Mouse (Mus musculus): ENCODE measurements around the gene Ambra1.

The Ambra1 gene

DNA sequence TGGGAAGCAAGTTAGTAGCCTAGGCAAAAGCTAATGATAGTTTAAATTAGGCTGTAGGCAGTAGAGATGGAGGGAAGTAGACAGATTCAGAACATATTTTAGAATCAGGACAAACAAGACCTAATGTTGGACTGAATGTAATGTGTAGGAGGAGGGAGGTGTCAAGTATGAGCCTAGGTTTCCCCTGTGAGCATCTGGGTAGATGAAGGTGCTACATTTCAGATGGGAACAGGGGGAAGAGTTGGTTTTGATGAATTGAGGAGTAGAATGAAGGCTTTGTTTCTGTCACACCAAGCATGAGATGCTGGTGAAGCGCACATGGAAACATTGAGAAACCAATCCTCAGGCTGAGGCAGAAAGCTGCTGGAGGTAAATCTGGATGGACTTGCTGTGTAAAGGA is 9.7 kb downstream of the Ambra1 start:
- no peak for DNase-seq

- no peak for DNase-seq
These were observed 14.8 kb downstream of the Ambra1 start for GRCm38 (mm10) chr2:91744686-91745085.

GRCm38 (mm10) chr2:91749811-91750261 is 19.9 kb downstream of the Ambra1 start:
- DNase-seq: peak; percentile 77

GRCm38 (mm10) chr2:91771921-91772705 is 42.2 kb downstream of the Ambra1 start:
- DNase-seq: no peak

- DNase-seq: no peak
These were observed 43.4 kb downstream of the Ambra1 start for GRCm38 (mm10) chr2:91773309-91773708.

DNA sequence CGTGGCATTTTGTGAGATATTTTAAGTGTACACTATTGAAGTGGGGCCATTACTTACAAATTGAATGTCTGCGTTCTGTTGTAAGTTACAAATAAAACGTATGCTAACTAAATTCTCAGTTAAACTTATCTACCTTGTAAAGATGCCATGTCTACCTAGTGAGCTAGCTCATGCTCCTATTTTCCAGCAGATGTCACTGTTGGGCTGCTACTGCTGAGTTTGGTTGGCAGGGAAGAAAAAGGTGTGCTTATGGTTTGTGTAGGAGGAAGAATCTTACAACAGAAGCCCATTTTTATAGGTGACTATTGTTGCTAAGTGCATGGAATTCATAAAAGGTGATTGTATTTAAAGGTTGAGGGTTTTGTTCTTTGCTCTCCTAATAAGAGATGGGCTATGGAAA is 49.2 kb downstream of the Ambra1 start:
- DNase-seq: peak; percentile 17 to 49

- no peak for DNase-seq
These were observed 61.7 kb downstream of the Ambra1 start for GRCm38 (mm10) chr2:91791621-91792020.

- DNase-seq: peak; percentile 24 to 28
These were observed 62.4 kb downstream of the Ambra1 start for GRCm38 (mm10) chr2:91792346-91792745.

DNA sequence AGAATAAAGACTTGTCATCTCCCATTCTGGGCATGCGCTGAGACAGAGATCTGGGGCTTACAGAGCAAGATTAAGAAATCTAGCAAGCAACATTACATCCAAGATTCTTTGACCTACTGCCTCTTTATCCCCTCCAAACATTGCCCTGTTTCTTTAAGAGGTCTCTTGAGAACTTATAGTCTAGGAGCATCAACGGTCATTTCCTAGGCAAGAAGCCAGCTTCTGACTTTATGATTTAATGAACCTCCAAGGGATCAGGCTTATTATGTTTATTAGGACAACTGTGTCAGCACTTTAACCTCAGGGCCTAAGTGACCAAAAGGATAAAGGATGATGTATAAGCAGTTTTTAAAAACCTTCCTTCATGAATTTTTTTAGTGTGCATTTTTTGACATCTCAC is 64.5 kb downstream of the Ambra1 start:
- DNase-seq: peak in 1 of 2 experiments; percentile 44

DNA sequence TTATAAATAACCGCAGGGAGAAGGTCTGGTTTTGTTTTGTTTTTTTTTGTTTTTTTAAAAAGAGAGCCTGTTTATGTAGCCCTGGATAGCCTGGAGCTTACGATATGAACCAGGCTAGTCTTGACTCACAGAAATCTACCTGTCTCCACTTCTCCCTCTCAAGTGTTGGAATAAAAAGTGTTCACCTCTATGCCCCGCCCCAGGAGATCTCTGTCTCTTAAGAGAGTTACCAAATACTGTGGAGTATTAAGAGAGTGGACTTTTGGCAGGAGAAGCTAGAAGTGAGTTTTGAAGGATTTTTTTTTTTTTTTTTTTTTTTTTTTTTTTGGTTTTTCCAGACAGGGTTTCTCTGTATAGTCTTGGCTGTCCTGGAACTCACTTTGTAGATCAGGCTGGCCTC is 65.2 kb downstream of the Ambra1 start:
- DNase-seq: no peak

- peak; percentile 63 to 81 for DNase-seq
These were observed 81.5 kb downstream of the Ambra1 start for GRCm38 (mm10) chr2:91811433-91811832.

DNA sequence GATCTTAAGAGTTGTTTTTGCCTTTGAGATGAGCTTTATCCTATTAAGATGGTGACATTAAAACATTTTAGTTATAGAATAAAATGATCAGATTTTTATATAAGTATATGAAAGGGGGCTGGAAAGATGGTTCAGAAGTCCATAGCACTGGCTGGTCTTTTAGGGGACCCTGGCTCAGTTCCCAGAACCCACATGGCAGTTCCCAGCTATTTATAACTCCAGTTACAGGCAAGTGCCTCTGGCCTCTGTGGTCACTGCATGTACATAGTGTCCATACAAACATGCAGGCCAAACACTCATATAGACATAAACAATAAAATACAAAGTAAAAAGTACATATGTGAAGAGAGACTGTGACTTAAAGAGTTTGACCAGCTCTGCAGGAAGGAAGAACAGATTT is 86.8 kb downstream of the Ambra1 start:
- no peak for DNase-seq

GRCm38 (mm10) chr2:91832227-91832626 is 102.3 kb downstream of the Ambra1 start:
- peak; percentile 54 to 83 for DNase-seq

GRCm38 (mm10) chr2:91834272-91834671 is 104.3 kb downstream of the Ambra1 start:
- no peak for DNase-seq

- DNase-seq: peak in 1 of 2 experiments; percentile 12
These were observed 105.1 kb downstream of the Ambra1 start for GRCm38 (mm10) chr2:91835031-91835430.

DNA sequence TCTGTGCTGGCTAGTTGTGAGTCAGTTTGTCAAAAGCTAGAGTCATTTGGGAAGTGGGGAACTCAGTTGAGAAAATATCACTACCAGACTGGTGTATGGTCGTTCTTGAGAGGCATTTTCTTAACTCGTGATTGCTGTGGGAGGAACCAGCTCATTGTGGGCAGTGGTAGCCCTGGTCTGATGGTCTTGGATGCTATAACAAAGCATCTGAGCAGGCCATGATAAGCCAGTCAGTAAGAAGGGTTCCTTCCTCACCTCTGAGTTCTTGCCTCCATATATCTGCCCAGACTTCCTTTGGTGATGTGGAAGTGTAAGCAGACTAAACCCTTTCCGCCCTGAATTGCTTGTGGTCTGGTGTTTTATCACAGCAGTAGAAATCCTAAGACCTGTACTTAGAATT is 105.7 kb downstream of the Ambra1 start:
- DNase-seq: no peak

DNA sequence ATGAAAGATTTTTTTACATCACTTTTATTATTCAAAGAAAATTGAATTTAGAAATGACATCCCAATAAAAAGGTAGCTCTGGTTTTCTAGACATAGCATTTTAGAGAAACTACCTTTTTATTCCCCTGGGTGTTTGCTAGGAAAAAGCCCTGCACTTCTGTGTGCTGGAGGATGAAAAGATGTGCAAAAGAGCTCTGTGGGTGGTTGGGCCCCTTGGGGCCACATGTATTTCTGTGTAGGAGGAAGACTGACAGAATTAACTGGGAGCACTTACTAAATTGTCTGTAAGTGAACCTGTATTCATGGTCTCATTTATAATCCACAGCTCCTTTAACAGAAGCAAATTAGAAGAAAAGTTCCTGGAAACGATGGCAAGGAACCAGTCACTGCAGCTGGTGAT is 114.2 kb downstream of the Ambra1 start:
- DNase-seq: no peak

DNA sequence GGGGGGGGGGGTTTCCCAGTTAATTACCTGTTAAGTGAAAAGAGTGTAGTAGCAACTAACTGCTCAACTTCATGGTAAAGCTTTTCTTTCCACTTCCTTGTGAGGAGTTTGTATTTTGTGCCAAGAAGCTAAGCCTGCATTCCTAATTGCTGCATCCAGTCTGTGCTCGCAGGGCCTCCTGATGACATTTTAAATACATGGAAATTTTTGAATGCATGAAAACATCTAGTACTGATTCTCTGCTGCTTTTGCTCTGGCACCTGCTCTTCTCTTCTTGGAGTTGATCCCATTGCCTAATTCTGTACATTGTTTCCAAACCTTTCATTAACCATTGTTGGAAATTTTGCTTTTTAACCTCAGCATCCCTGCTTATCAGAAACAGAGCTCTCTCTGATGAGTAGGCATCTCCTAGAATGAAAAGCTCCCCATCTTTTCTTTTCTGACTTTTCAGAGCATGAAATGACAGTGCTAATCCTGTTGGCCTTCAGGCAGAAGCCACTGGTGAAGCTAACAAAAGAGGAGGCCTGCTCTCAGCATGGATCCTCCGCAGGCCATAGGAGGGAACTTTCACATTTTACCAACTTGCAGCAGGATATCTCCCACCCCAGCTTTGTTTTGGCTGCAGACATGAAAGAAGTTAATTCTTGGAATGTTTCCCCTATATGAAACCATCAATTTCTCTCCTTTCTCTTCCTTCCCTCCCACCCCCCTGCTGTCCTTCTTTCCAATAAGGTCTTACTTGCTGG is 122.7 kb downstream of the Ambra1 start:
- DNase-seq: no peak

DNA sequence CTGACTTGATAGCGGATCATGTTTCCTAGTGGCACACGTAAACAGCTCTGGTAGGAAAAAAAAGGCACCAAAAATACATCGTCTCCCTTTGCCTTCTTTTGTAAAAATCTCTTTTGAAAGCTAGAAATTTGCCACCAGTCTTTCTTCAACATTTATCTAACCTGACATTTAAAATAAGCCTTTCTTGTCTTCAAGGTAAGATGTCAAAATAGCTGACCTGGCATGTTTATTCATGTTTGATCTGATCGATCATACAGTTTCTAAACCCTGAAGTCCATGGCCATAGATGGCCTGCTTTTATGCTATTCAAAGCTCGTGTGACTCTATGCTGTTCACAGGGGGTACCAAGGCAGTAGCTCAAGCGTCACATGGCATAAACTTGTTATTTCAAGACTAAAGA is 124.6 kb downstream of the Ambra1 start:
- no peak for DNase-seq

GRCm38 (mm10) chr2:91856958-91857357 is 127.0 kb downstream of the Ambra1 start:
- DNase-seq: no peak

DNA sequence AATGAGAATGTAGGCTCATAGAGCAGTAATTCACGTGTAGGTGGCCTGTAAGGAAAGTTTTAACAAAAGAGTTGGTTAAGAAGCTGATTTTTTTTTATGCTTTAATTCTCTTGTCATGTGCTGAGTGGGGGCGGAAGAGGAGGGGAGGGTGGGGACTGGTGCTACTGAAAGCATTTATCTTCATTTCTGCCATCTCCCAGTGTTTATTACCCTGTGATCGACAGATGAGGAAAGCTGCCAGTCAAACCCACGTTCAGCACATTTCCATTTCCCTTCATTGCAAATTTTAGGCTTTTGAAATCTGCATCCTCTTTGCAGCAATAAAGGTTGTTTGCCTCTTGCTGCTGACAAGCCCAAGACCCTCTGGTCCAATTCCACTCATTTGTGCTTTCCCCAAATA is 129.5 kb downstream of the Ambra1 start:
- no peak for DNase-seq

GRCm38 (mm10) chr2:91870754-91871153 is 140.8 kb downstream of the Ambra1 start:
- DNase-seq: peak in 1 of 2 experiments; percentile 26

- DNase-seq: no peak
These were observed 141.3 kb downstream of the Ambra1 start for GRCm38 (mm10) chr2:91871225-91871624.

DNA sequence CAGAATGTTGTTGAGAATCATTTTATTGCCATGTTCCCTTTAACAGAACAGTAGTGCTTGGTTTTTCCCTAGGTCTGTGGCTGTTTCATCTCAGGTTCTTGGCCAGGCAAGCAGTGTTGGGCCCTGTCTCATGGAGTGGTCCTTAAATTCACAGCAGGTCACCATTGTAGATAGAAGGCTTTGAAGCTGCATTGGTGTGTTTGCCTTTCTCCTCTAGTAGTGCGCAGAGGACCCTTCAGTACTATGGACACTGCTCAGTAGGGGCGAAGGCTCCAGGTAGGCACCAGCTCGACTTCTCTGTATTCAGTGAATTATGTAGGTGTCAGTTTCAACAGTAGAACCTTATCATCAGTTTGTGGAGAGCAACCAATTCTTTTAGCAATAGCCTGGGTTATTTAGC is 142.7 kb downstream of the Ambra1 start:
- no peak for DNase-seq
